Mouse (Mus musculus): ENCODE measurements around the gene Ebf3.

- no peak for TF ChIP-seq CTCF (IDR thresholded peaks at IDR 0.05; ENCODE audit: low read depth, low read length)
- no peak for TF ChIP-seq POLR2A (IDR thresholded peaks at IDR 0.05; ENCODE audit: borderline replicate concordance, low read depth, low read length)
Measured at GRCm38 (mm10) chr7:137302161-137302560, 12.1 kb downstream of the Ebf3 start.

Data from bone marrow macrophage, adult 2 months (primary cell).